Mouse (Mus musculus) ovary, postnatal 36 days (tissue): ENCODE data around the gene Il1rn.

Experiments used
- DNase-seq: peaks from one replicate; pipeline ENCODE4 v3.0.0; 2022; ENCODE audit warnings: low spot score, mixed read lengths

The Il1rn gene

DNA sequence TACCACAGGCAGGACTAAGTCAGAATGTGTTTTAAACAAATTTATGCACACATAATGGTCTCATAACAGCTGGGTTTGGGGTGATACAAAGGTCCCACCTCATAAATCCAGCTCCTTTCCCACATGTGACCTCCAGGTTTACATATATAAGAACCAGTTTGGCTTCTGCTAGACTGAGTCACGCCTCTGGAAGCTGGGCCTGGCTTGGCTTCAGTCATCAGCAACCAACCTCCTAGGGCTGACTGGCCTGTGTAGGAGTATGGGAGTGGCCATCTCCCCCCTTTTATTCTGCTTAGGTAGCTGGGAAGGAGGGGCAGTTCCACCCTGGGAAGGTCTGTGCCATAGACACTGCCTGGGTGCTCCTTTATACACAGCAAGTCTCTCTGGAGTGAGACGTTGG lies at the start of gene Il1rn:
TSS of gene Il1rn (plus strand) at position 309 of the 400 bp plus-strand sequence.
- peak; percentile 7 for DNase-seq

DNA sequence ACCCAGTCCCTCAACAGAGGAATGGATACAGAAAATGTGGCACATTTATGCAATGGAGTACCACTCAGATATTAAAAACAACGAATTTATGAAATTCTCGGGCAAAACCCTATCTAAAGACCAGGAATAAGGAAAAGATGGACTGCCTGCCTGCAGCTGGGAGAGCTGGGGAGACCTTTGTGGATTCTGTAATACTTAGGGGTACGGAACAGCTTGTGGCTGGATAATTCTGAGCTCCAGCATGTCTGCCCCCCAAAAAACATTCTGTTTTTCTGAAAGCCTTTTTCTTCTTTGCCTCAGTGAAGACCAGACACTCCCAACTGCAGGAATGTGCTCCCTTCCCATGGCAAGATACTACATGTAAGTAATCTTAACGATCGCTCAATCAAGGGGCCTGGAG lies 45.8 kb upstream of the Il1rn start, which contains the start of gene Il1f10:
TSS of gene Il1f10 (plus strand) at position 301 of the 400 bp plus-strand sequence.
- no peak for DNase-seq

DNA sequence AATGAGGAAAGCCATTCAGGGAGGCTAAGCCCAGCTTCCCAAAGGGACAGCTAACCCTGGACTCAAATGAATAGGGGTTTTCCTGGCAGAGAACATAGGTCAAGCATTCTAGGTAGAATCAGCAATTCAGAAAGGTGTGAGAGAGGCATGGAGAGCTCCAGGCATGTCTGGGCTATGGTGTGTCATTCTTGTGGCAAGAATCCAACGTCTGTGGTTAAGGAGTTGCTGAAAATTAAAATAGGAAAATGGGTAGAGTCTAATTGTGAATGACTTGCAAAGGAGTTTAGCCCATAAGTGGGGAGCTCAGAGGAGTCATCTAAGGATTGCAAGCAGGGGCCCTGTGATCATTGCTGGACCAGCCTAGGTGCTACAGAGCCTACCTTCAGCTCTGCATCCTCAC lies 42.0 kb upstream of the Il1rn start:
- no peak for DNase-seq

DNA sequence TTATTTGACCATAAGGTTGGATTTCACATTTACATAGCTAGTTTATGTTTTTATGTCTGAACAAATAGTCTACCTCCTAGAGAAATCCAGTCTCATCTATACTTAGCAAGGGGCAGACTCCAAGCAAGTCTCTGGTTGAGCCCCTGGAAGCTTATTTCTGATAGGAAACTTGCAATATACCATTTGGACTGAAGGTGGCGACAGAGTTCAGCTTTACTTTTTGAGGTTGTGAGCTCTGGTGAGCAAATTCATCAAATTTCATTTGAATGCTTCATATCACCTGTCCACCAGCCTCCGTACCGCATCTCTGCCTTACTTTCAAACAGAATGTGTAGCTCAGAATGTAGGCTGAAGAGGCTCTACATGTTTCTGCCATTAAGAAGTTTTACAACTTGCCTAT lies 39.8 kb upstream of the Il1rn start:
- DNase-seq: no peak

DNA sequence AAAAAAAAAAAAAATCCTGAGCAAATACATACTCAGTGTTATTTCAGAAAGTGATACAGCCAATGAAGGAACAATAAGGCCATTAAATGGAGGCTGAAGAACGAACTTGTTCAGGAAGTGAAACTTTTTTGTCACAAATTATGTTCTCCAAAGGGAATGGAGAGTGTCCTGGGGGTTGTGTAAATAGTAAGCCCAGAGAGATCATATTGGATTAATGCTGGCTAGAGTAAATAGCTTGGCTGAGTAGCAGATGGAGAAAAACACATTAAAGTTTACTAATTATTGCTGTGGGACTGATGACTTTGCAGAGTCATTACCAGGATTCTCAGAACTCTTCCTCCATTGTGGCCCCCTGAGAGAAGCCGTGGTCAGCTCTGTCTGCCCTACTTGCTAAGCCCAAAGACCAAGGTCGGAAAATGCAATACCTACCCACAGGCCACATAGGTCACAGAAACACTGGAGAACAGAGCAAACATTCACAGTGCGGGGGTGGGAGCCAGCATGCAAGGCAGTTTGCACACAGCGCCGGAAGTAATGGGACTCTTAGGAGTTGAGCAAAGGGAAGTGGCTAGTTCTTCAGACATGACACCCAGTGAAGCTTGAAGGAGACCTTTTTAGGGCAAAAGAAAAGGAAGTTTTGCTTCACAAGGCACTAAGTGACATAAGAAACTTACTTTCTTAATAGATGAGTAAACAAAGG lies 25.2 kb upstream of the Il1rn start:
- DNase-seq: no peak

DNA sequence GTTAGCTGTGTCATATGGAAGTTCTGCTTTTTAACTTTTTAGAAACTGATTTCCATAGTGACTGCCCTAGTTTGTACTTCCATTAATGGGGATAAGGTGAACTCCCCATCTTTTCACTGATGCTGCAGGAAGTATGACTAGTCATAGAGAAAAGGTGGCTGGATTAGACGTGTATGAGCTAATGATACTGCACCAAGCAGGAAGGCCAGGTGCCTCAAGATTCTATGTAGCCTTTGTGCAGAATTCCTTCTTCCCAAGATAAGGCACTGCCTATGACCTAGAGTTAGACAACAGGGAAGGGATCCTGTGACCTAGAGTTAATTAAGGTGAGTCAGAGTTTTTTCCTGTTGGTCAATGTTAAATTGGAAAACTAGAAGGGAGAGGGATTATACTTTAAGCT lies 19.7 kb upstream of the Il1rn start:
- DNase-seq: no peak

DNA sequence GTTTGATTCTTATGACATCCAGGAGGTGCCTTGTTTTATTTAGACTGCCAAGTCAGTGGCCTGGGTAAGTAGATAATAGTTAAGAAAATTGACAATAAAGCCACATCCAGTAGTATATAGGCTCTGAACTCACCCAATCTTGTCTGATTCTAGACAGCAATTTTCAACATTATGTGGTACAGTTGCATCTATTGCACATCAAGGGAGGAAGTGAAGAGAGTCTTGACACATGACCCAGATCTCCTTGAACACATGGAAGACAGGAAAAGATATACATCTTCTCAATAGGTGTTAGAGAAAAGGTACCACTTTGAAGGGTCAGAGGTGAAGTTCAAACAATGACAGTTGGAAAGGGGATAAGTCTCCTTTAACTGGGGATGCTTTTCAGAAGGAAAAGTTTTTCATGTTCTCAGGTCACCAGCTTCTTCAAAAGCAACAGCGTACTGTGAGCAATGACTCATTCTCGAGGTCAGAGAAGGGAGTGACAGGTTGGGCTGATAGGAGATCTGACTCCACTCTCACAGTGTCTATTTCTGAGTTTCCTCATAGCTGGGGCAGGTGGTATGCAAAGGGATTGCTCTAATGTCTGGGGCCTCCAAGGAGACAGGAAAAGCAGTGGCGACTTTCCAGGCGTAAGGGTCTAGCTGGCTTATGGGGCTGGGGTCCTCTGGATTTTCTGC lies 18.6 kb upstream of the Il1rn start:
- no peak for DNase-seq

DNA sequence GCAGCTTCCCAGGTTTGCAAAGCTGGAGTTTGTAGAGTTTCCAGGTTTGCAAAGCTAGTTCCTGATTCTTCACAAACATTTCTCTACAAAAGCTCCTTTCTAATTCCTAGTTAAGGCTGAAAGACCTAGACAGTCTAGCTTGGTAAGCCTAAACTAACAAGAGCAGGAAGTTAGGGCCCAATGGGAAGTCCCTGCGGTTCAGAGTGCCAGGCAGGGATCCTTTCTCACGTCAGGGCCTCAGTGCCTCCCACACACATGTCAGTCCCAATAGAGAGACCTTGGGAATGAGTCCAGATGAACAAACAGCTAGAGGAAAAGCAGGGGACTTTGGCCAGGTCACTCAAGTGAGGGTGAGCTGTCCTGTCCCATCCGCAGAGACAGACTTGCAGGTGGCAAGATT lies 1.3 kb upstream of the Il1rn start:
- peak; percentile 32 for DNase-seq

DNA sequence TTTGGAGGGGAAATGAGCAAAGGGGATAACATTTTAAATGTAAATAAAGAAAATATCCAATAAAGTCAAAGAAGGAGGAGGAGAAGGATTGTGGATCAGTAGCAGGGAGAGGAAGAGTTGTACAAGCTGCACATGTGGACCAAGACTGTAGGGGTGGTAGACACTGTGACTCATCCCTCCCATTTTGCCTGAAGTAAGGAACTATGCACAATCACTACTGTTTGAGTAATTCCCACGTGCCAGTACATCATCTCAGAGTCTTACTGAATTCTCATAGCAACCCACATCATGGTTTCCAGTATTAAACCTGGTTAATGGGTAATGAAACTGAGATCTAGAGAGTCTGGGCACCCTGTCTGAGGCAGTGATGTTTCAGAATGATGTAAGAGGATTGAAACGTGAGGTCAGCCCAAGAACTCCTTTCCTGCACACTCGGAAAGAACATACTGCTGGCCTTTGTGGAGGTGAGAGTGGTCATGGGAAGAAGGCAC lies 4.8 kb downstream of the Il1rn start:
- DNase-seq: no peak

DNA sequence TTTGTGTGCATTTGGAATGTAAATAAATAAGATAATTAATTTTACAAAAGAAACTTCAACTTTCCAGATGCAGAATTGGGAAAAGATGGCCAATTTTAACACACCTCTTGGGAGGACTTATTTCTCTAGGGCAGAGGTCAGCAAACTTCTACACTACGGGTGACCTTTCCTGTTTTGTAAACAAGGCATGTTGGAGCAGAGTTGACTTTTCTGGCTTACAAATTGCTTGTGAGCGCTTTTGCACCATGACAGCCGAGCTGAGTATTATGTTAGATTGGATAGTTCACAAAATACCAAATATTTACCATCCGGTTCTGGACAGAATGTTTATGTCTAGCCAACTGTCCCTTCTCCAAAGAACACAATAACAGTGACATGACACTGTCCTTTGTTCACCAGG lies 8.0 kb downstream of the Il1rn start:
- DNase-seq: no peak

DNA sequence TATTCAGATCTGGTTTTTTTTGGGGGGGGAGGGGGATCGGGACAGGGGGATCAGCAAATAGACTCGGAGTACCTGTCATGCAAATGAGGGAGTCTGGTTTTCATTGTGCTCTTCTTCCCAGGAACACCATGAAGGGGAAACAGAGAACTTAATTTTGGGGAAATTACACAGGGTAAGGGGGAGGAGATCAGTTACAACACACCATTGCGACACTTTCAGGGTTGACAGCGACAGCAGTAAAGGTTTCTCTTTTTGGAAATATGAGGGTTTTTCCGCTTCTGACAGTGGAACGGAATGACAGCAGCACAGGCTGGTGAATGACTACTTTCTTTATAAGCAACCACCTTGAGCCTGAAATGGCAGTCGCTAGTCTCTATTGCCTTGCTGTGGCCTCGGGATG lies 8.4 kb downstream of the Il1rn start:
- no peak for DNase-seq

DNA sequence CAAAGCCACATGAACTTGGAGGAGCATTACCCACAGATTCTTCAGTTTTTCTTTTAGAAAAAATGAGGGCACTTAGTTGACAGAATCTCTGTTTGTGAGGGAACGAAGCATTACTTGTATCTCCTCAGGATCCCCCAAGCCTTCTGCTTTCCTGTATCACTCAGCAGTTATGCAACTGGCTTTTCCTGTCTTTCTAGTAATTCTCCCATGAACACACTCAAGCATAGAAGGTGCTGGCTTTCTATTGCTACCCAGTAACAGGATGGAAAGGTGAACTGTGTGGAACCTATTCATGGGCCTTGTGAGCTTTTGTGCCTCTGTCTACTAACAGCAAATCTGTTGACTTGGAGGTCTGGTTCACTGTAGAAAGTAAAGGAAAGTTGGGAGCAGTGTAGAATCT lies 11.3 kb downstream of the Il1rn start:
- DNase-seq: no peak

DNA sequence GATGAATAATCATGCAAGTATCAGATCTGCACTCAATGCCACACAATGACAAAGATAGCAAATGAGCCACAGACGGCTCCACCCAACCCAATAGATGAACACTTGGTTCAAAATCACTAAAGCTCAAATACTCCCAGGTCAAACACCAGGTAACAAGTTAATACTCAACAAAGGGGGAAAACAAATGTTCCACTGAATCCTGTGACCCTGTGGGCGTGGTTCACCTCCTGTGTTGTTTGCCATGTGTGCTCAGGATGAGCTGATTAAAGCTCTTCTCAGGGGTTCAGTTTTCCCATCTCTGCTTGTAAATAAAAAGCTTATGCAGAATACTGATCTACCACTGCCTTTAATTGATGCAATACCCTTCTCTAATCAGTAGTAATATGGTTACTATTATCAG lies 14.5 kb downstream of the Il1rn start:
- no peak for DNase-seq

DNA sequence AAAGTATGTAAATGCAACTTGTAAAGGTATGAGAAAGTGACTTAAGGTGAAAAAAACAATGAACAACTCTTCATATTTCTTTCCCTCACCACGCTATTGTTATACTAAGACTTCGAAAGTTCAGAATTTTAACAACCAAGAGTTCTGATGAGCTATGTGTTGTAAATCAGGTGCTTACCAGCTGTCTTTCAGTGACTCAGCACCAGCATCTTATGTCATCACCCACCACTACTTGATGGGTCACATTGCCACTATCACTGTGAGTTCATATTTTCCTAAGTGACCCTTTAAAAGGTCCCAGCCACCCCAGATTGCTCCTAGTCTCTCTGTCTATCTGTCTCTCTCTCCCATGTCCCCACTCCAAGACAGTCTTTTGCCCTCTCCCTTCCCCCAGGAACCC lies 16.4 kb downstream of the Il1rn start:
- no peak for DNase-seq

DNA sequence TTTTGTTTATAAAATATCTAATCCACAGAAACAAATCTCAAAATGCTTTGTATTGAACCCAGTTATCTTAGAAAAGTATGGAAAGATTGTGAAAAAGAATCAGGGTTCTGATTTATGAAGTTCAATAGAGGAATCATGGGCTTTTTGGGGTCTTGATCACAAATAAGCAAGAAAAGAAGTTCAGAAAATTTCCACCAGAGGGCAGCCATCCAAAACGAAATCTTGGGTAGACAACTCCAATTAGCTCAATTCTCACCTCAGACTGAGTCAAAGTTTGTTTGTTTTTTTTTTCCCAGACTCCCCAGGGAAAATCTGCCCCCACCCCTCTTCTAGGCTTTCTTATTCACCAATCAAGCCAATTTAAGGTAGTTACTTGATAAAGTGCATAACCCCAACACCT lies 21.0 kb downstream of the Il1rn start:
- DNase-seq: no peak

DNA sequence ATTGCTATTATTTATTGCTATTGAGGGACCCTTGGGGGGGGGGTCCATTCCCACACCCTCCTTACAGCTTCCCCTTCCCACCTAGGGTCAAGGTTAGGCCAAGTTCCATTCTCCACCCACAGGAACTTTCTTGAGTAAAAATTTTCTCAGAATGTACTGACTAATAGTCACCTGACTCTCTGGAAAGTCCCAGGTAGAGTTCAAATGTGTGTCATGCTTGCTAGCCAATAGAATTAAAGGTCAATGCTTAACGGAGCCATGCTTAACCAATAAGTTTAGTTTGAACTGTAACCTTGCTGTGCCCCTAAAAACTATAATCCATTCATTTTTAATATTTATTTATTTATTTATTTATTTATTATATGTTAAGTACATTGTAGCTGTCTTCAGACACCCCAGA lies 22.7 kb downstream of the Il1rn start:
- DNase-seq: no peak

DNA sequence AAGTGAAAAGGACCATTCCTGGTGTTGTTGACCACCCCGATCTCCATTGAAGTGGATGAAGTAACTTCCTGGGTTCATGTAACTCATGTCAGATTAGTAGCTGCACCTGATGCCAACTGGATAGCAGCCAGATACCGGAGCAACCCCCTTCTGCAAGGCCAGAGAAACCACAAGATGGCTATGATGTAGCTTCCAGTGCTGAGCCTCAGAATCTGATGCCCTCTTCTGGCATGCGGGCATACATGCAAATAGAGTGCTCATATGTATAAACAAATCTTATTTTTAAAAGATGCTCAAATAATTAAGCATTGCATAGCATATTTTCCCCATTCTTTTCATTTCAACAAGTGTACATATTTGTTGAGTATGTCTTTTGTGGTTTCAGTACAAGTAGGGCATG lies 27.2 kb downstream of the Il1rn start:
- DNase-seq: no peak

DNA sequence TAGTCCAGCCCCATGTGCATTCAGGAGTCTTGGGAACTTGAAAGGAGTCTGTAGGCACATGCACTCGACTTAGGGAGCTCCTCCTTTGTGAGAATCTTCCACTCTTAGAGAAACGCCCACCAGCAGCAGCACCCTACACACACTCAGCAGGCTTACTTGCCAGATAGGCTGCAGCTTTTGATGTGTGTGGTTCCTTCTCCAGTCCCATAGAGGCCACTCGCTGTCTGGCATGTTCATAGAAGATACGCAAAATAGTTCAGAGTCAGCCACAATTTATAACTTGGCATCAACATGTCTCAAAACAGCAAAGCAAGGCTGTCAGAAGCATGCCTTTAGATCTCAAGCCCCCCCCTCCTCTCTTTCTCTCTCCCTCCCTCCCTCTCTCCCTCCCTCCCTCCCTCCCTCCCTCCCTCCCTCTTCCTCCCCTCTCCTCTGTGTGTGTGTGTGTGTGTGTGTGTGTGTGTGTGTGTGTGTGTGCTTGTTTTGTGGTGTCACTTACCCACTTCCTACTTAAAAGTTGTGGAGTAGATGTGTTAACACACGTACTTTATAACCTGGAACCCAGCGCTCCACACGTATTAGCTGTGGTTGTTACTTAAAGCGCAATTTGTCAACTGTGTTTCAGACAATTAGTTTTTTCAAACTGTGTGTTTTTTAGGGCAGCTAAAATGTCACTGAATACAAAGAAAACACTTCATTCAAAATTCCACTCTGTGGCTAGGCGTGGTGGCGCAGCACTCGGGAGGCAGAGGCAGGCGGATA lies 29.7 kb downstream of the Il1rn start:
- no peak for DNase-seq

DNA sequence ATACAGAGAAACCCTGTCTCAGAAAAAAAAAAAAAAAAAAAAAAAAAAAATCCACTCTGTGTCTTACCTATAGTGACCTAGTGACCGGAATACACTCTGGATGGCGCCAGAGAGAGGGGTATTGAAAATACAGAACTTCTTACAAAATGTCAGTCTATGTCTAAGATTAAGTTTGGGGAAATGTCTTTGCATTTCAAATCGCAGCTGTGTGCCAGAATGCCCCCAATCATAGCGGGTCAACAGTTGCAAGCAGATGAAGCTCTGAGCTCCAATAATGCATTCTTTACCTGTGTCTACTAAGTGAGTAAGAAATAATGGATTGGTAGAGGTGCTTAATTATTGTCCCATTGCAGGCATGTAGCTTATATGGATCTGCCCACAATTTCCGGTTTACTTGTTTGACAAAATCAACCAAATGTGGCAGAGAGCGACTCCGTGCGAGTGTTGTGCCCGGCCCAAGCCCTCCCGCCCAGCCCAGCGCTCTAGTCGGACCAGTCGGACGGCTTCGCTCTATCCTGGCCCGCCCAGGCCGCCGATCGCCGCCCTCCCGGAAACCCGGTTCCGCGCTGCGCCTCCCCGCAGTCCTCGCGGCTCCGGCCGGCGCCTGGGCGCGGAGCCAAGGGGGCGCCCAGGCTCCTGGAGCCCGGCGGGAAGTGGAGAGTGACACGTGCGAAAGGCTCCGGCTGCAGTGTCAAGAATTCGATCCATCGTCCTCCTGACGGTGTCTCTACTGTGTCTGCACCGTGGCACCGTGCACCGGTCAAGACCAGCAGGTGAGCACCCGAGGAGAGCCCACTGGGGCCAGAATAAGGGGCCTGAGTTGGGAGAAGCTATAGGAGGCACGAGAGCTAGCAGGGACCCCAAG lies 30.6 kb downstream of the Il1rn start, which contains the start of gene Psd4:
TSS of gene Psd4 (plus strand) at position 551 of the 865 bp plus-strand sequence.
- DNase-seq: peak; percentile 83

DNA sequence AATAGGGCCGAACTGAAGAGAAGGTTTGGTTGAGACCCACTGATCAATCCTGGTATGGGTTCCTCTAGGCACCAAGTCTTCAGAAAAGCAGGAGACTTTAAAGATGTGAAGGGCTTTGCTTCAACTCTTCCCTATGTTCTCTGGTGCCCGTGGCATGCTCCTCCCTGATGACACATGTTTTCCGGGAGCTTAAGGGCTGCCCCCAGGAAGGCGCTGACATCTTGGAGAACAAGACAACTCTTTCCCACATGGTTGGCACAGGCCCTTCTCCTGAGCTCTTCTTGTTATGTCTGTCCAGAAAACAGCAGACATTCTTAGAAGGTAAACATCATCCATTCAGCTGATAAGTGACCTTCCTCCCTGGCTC lies 31.2 kb downstream of the Il1rn start:
- DNase-seq: peak; percentile 27

DNA sequence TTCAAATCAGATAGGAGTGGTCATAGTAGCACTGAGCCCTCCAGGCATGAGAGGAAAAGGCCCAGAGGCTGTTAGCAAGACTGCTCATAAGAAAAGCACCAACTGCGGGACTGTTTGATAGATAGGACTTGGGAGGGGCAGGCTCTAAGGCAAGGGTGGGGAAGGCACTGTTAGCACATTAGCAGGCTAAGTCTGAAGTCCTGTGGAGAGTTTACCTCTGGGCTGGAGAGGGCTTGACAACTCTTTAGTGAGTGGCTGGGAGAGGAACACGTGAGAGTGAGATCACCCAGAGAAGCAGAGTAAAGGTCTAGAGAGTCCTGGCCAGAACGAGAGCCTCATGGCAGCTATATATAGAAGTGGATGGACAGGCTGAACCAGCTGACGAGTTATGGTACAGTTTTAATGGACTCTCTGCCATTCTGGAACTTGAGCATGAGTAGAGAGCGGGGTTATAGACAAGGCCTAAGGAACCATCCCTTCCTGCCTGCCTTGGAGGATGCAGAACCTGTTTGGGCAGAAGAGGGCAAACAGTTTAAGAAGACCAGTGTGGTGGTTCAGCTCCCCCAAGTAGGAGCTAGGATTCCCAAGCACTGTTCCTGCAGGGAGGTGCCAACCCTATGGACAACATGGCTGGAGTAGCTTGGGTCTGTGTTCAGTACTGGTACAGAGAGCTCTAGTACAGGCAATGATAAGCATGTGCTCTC lies 42.2 kb downstream of the Il1rn start:
- no peak for DNase-seq
